Mouse (Mus musculus) neutrophil, adult 5-6 weeks (primary cell): ENCODE data around the gene Urah. TPM values are rescaled to one million over a fixed set of nuclear protein-coding genes. Genes with fewer than 3 reads are reported as not detected.

ENCODE experiments used
- ATAC-seq: fragments of 151-379, 151-347 bp; 2 replicates; pipeline ENCODE4 v1.8.0; 2017; ENCODE audit warnings: mild to moderate bottlenecking, moderate TSS enrichment; ENCODE audit not compliant: insufficient number of reproducible peaks, poor library complexity, low FRiP score, severe bottlenecking; ENCODE audit errors: extremely low read depth
- total RNA-seq: library from RNA; stranded (forward); fragments of 200-1000 nt; gene quantifications from 2 replicates; pipeline ENCODE4 v1.2.3, GENCODE M21; 2017

The Urah gene
- total RNA-seq, 1 experiment from 2014 or later: not detected

GRCm38 (mm10) chr7:140857550-140858505, 23.0 kb downstream of the Urah start, which contains the start of gene Bet1l:
Gene Bet1l (minus strand): TSS chr7:140857577.
- no peak for ATAC-seq

- ATAC-seq: no peak
These were observed 23.9 kb downstream of the Urah start for GRCm38 (mm10) chr7:140858746-140859145.

GRCm38 (mm10) chr7:140859997-140860396, 25.2 kb downstream of the Urah start:
- ATAC-seq: no peak

- ATAC-seq: no peak
These were observed 25.9 kb downstream of the Urah start for GRCm38 (mm10) chr7:140860728-140861127.

- no peak for ATAC-seq
These were observed 29.9 kb downstream of the Urah start for GRCm38 (mm10) chr7:140864761-140865160.

GRCm38 (mm10) chr7:140874224-140874623, 39.4 kb downstream of the Urah start:
- no peak for ATAC-seq

- peak; percentile 53; the same call in 1 of the 2 replicates for ATAC-seq
These were observed 42.5 kb downstream of the Urah start for GRCm38 (mm10) chr7:140877364-140877763.

GRCm38 (mm10) chr7:140879355-140879754, 44.5 kb downstream of the Urah start:
- ATAC-seq: no peak

GRCm38 (mm10) chr7:140880419-140880818, 45.6 kb downstream of the Urah start:
- no peak for ATAC-seq

- ATAC-seq: no peak
These were observed 46.2 kb downstream of the Urah start for GRCm38 (mm10) chr7:140880865-140881515.

- ATAC-seq: peak; percentile 90
These were observed 47.1 kb downstream of the Urah start, which contains the start of the genes Psmd13 and Sirt3 for GRCm38 (mm10) chr7:140881696-140882468. Gene Psmd13 (plus strand): TSS chr7:140881968. Gene Sirt3 (minus strand): TSS chr7:140882309.

- no peak for ATAC-seq
These were observed 47.6 kb downstream of the Urah start for GRCm38 (mm10) chr7:140882469-140882803.

Other genes starting within 250 kb of the Urah start
- 0.35 TPM in 1 of 2 replicates, not detected in the other for gene Olfr46, start 233.7 kb upstream of the Urah start, total RNA-seq
- not detected in 2 replicates for gene Olfr61, start 206.0 kb upstream of the Urah start, total RNA-seq
- gene Olfr53, start 188.6 kb upstream of the Urah start, total RNA-seq: not detected in 2 replicates
- gene Olfr539, start 175.1 kb upstream of the Urah start, total RNA-seq: under 0.01 TPM in 1 of 2 replicates, not detected in the other
- gene Olfr45, start 153.1 kb upstream of the Urah start, total RNA-seq: not detected in 2 replicates
- not detected in 2 replicates for gene Olfr541, start 137.8 kb upstream of the Urah start, total RNA-seq
- gene Cyp2e1, start 71.3 kb upstream of the Urah start, total RNA-seq: not detected in 2 replicates
- gene Syce1, start 47.2 kb upstream of the Urah start, total RNA-seq: not detected in 2 replicates
- not detected in 2 replicates for gene Zfp941, start 12.8 kb upstream of the Urah start, total RNA-seq
- not detected in 2 replicates for gene Scgb1c1, start 10.5 kb downstream of the Urah start, total RNA-seq
- not detected in 2 replicates for gene Odf3, start 12.8 kb downstream of the Urah start, total RNA-seq
- not detected in 2 replicates for gene Gm45785, start 21.3 kb downstream of the Urah start, total RNA-seq
- gene Ric8a, start 21.9 kb downstream of the Urah start, total RNA-seq: 120 and 128 TPM in 2 replicates
- gene Bet1l, start 22.6 kb downstream of the Urah start, total RNA-seq: 28.3 and 47.1 TPM in 2 replicates
- 96.6 and 110 TPM in 2 replicates for gene Psmd13, start 47.0 kb downstream of the Urah start, total RNA-seq
- 14.5 and 20.1 TPM in 2 replicates for gene Sirt3, start 47.3 kb downstream of the Urah start, total RNA-seq
- gene Cox8b, start 65.4 kb downstream of the Urah start, total RNA-seq: not detected in 2 replicates
- 0.47 TPM in 1 of 2 replicates, not detected in the other for gene Nlrp6, start 85.9 kb downstream of the Urah start, total RNA-seq
- 15.0 and 17.9 TPM in 2 replicates for gene Pgghg, start 106.4 kb downstream of the Urah start, total RNA-seq
- gene Ifitm5, start 115.3 kb downstream of the Urah start, total RNA-seq: 12.8 and 18.0 TPM in 2 replicates
- not detected in 2 replicates for gene Gm45717, start 120.9 kb downstream of the Urah start, total RNA-seq
- 514 and 537 TPM in 2 replicates for gene Ifitm2, start 121.0 kb downstream of the Urah start, total RNA-seq
- gene Ifitm1, start 132.2 kb downstream of the Urah start, total RNA-seq: 416 and 446 TPM in 2 replicates
- gene Ifitm3, start 175.8 kb downstream of the Urah start, total RNA-seq: 187 and 230 TPM in 2 replicates
- 105 and 120 TPM in 2 replicates for gene Ifitm6, start 182.9 kb downstream of the Urah start, total RNA-seq
- not detected in 2 replicates for gene Gm17387, start 194.1 kb downstream of the Urah start, total RNA-seq
- gene B4galnt4, start 226.1 kb downstream of the Urah start, total RNA-seq: not detected in 2 replicates
- gene Pkp3, start 243.2 kb downstream of the Urah start, total RNA-seq: 10.5 and 11.0 TPM in 2 replicates